Mouse (Mus musculus): ENCODE measurements around the gene Cerkl.

DNA sequence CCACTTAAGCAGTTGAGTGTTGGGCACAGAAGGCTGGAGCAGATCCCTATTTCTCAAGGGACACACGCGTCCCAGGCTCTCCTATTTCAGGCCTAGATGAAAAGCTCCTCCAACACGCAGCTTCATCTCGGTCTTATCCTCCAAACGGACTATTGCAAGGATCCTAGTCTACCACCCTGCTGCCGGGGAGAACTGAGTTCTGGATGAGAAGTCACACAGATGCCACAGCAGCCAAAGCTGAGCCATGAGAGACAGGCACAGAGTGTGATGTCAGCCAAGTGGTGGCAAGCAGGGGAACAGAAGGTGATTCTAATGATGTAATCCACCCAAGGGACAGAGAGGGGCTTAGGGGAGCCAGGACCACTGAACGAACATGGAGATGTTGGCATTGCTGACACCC lies 42.1 kb downstream of the Cerkl start:
- TF ChIP-seq GATA1 (IDR thresholded peaks at IDR 0.05; ENCODE audit: borderline replicate concordance, low read length) (no peak), TAL1 (conservative IDR thresholded peaks at IDR 0.05; ENCODE audit: low read depth, low read length) (no peak), CTCF (IDR thresholded peaks at IDR 0.05; ENCODE audit: low read depth, low read length) (no peak)

All from G1E (cell line).